Mouse (Mus musculus): ENCODE measurements around the gene Epo.
A peak's percentile ranks its signal among the peaks of the same experiment; 100 is the strongest.

Gene Epo

DNA sequence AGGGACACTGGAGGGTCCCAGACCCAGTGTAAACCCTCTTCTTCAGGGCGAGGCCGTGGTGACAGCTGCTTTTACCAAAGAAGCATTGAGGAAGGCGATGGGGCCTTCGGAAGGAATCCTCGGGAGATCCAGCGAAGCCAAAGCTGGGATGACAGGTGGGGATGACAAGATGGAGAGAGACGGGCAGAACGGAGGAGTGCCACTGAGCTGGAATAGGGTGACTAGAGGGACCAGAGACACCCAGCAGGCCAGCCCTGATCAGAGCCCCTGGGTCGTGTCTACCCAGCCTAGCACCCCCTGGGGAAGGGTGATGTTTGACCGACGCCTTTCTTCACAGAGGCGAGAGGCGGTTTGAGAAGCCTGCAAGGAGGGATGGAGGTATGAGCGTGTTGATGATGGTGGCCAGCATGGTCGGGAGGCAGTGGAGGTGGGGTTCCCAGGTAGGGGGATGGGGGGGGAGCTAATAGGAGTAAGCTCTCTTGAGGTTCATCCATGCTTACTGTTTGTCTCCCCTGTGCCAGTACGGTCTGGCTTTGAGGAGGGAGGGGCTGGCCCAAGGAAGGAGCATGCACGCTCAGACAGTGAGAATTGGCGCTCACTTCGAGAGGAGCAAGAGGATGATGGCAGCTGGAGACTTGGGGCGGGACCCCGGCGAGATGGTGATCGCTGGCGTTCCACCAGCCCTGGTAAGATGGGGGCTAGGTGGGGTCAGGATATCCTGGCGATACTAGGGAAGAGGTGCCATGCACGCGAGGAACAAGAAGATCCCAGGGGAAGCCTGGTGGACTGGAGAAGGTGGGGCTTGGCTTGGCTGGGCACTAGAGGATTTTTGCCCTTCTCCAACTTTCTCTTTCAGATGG, 13.1 kb downstream of the Epo start:
- no peak for DNase-seq

DNA sequence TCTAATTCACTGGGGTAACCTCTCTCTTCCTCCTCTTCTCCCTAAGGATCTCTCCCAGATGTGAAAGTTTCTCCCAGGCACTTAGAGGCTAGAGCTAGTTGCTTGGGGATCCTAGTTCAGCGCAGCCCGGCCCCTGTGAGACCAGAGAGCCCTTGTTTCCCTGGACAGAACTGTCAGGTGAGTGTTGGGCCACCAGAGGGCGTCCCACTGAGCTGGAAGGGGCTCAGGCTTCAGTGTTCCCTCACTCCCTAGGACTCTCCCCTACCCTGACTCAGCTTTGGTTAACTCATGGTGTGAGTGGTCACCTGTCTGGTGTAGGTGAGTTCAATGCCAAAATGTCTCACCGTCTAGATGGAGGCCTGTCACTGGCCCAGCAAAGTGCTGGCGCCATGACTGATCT, 14.6 kb downstream of the Epo start, which contains the start of gene Gigyf1:
TSS of gene Gigyf1 (plus strand) at position 113 of the 400 bp plus-strand sequence.
- no peak for DNase-seq

DNA sequence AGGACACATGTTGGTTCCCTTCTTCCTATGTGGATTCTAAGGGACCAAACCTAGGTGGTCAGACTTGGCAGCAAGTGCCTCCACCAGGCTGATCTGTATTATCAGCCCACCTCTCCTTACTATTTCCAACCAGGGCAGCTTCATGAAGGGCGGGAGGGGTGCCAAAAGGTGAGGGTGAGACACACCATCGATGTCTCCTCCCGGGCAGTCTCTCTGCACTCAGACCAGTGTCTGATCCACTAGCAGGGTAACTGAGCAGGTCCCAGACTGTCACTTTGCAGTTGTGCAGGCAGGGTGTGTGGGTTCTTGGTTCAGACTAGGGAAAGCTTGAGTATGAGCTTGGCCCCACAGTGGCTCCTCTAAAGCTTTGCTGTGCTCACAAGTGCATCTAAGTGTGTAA, 18.2 kb downstream of the Epo start:
- peak; percentile 42 for DNase-seq

DNA sequence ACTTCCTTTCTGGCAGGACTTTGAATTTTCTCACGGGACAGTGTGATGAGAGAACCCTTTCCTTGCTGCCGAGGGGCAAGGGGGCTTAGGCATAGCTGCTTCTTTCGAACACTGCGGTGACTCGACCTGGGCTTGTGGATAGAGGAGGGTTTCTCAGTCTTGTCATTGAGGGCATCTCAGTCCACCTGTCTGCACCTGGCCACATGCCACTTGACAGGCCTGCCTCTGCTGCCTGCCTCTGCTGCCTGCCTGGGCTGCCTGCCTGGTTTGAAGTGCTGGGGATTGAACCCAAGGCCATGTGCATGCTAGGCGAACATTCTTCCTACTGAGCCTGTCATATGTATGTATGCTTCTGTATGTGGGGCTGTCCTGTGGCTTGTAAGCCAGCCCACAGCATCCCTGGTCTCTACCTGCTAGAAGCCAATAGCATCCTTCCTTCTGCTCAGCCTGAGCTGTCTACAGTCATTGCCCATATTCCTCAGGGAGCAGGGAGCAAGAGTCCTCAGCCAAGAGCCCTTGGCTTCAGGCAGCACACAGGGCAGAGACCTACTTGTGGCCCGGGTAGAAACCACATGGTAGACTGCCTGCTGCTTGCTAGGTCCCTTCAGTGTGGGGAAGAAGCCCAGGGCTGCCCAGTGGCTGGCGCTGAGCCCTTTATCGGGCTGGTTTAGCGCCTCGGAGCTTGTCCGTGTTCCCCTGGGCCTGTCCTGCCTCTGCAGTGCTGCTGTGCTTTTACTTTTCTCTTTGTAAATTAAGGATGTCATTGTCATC, 18.9 kb downstream of the Epo start:
- DNase-seq: peak; percentile 64

DNA sequence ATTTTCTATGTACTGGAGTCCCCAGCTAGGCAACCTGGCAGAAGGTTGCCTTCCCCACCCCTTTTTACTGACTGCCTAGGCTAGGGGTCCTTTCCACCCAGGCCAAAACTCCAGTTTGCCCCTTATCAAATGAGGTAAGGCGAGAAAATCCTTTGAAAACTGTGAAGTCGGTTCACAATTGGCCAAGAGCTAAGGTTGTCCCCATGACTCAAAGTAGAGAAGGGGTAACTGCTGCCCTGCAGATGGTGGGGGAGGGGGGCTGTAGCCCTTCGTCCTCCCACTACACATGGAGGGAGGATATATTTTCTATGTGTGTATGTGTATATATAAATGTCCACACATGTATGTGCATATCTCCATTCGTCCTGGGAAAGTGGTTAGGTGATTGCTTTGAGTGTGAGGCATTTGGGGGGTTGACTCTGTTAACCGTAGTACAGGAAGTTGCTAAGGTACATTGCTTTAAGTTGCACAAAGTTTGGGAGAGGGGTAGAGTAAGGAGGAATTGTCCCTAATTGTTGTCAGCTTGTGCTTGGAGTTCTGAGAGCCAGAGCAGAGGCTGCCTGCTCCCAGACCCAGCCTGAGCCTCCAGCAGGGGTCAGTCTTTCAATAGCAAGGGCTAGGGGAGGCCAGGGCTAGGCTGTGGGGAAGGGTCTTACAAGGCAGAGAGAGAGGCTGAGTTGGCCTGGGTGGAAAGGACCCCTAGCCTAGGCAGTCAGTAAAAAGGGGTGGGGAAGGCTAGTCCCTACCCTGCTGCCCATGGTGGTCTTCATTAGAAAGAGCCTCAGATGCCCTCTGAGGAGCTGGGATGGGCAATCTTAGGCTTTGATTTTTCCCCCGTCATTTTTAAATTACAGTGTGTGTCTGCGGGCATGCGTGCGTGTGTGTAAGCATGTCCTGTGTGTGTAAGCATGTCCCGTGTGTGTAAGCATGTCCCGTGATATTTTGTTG, 19.9 kb downstream of the Epo start:
- DNase-seq: peak; percentile 37

DNA sequence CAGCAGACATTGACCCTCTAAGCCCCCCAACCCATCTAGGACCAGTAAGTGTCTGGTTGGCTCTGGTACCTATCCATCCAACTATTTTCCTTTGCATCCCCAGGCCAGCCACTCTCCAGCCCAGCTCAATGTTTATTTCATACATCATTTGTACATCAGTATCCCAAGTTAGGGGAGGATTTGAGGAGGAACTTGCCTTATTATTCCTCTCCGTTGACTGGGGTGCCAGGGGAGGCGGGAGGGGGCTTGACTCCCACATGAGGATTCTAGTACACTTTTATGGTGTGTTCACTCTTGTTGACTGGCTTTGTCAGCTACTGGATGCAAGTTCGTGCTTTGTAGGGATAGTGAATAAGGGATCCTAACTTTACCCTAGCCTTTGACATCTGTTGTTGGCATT, 21.3 kb downstream of the Epo start:
- peak; percentile 31 for DNase-seq

DNA sequence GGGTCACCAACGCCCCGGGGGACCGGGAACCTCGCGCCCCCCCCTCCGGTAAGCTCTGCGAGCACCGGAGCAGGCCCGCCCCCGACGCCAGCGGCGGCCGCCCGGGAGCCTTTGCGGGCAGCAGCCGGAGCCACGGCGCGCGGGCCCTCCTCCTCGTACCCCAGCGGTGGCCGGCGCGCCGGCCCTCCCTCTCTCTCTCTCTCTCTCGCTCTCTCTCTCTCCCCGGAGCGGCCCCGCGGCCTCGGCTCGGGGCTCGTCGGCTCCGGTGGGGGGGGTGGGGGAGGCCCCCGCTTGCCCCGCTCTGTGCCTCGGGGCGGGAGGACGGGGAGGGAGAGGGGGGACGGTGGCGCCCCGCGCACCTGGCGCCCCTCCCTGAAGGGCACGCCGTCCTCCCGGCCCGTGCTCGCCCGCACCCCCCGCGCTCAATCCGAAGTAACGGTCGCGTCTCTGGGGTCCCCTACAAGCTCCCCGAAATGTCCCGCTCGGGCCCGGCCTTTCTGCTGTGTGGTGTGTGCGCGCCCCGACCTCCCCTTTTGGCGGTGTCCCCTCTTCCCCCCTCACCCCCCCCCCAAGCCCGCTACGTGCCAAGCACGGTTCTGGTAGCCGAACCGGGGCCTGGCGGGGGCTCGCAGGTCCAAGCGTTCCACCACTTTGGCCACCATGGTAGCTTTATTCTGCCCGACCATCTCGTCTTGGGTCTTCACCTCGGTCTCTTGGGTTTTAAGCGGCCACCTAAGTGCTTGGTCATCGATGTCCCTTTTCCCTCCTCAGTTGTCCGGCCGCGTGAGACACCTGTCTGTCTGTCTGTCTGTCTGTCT, 22.3 kb downstream of the Epo start:
- peak; percentile 65 for DNase-seq

DNA sequence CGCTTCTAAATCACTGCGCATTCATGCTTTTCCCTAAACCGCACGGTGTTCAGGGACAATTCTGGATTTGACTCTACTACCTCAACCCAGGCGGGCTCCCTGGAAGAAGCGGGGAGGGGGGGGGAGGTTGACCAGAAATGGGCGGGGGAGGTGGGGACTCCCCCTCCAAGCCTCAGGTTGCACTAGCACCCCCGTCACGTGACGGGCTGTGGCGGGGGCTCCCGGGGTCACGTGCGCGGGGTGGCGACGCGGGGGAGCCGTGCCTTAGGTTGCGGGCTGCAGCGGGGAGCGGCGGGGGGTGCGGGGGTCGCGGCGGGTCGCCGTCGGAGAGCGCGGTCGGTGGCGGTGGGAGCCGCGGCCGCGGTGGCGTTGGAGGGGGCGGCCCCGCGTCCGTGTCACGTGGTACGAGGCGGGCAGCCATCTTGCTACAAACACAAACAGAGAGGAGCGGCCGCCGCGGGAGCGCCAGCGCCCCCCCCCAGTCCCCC, 23.0 kb downstream of the Epo start:
- DNase-seq: peak; percentile 83

DNA sequence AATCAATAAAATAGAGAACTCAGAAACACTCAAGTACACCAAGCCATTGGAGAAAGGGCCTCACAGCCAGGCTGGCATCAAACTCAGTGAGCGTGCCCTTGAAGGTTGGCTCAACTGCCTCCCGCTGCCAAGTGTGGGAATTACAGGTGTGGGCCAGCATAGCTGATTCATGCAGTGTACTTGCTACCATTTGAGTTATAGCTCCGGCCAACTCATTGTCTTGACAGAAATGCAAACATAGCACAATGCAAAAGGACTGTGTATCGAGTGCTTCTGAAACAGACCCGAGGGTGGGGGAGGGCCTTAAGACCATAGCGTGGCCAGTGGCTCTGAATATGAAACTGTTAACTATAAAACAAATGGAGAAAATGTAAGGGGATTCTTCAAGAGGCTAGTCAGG, 29.0 kb downstream of the Epo start:
- peak; percentile 56 for DNase-seq

DNA sequence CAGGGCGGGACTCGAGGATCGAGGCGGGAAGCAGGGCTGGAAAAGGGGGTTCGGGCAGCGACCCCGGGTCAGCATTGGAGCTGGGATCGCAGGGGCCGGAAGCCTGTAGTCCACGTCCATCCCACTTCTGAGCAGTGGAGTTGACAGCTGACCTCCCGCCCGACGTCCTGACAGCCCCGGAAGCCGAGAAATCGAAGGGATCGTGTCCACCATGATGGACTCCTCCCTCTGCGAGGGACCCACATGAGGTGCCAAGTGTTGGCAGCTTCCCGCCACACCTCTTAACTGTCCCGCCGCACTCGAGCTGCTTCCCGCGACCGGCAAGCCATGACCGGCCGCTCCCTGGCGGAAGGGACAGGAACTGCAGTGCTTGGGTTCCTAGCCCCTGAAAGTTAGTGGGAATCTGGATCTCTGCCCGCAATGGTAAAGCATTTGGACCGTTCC, 30.4 kb downstream of the Epo start:
- DNase-seq: no peak

DNA sequence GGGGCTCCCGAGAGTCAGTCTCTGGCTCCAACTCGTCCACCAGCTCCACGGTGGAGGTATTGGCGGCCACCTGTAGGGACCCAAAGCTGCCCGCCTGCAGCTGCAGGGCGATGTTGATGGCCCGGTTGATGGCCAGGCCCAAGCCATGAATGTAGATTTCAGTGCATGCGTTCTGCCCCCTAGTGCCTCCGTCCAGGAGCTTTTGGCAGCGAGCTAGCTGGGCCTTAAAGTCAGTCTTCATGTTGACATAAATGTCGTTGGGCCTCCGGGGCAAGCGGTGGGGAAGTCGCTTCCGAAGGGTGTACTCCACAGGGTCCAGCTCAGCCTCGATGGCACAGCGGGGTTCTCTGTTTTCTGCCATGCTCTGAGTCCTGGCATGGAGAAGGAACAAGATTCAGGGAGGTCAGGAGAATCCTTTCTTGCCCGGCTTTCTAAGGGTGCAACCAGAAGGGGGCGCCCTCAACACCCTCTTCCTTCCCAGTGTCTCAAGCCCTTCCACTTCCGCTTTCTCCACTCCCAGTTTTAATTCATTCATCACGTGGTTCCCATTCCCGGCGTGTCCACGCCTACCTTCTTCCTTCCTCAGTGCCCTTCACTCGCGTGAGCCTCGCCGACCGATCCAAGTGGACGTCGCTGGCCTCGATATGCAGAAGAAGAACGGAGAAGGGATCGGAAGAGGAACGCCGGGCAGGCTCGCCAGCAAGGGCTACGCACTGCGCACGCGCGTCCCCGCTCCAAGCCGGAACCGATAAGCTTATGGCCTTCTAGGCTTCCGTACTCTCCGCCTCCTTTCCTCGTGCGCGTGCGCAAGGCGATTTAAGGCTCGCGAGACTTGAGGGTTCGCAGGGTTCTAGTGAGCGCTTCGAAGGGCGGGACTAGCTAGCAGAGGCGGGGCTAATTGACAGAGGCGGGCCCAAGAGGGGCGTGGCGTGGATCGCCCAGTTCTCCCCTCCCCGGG, 31.1 kb downstream of the Epo start, which contains the start of gene Pop7:
TSS of gene Pop7 (minus strand) at position 810 of the 958 bp plus-strand sequence.
- peak; percentile 100 for DNase-seq

DNA sequence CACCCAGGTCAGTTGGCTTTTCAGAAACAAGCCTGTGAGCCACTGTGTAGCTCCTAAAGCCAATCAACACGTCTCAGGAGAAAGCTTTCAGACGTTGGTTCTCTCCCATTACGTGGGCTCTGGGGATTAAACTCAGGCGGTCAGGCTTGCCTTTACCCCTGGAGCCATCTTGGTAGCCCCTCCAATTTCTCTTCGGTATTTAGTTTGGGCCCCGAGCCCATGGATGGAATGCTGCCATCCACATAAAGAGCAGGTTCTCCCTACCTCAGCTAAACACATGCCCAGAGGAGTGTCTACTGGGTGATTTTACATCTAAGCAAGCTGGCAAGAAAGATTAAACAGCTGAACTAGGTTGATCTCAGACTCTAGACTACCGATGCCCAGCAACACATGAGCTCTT, 32.9 kb downstream of the Epo start:
- DNase-seq: peak; percentile 51

DNA sequence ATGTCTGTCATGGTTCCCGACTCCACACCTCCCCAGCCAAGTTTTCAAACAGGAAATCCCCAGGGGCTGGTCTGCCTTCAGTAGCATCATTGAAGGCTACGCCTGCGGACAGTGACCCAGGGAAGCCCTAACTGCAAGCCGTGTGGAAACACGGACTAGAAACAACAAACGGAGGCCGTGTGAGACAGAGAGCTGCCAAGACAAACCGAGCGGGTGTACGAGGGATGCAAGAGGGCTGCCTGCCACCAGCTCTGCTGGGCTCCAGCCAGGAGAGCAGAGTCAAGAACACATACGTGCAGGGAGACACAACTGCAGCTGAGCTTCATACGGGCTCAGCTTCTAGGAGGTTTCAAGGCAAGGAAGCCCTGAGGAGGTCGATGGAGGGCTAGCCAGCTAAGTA, 39.2 kb downstream of the Epo start:
- DNase-seq: no peak

DNA sequence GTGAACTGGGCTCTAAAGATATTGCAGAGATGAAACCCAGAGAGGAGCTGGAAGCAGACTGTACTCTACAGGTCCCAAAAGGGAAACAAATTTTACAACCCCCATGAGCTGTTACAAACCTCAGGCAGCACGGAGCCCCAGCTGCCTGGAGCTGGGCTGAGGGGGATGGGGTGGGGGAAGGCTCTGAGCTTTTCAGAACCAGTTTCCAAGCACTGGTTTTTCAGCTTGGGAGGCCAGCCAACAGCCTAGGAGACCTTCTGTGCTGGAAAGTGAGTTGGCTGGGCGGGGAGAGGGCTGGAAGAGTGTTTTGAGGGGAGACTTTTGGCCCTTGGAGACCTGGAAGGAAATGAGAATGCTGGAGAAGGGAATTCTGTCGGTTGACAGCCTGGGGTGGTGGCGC, 41.5 kb downstream of the Epo start:
- DNase-seq: no peak

DNA sequence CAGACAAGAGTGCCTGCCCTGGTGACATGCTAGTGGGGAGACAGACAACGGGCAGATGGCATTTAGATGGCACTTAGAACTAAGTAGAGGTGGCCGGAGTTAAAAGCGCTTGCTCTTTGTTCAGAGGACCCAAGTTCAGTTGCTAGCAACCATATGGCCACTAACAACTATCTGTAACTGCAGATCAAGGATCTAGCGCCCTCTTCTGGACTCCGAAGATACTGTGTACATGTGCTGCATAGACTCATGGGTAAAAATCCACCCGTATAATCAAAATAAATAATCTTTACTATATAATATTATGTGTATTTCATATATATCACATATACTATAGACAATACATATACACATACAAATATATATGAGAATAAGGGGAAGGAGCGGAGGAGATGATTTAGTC, 45.4 kb downstream of the Epo start:
- no peak for DNase-seq

DNA sequence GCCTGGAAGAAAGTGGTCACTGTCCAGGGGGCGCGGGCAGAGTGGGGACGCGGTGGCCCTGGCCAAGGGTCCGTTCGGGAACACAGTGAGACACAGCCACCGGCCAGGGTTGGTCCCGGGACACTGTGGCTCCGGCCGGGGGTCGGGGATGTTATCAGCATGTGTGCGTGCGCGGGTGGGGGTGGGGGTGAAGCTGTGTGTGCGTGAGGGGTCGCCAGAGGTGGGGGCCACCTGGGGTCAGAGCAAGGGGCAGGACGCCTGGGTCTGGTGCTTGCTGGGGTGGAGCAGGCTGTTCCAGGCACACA, 47.2 kb downstream of the Epo start:
- DNase-seq: no peak

DNA sequence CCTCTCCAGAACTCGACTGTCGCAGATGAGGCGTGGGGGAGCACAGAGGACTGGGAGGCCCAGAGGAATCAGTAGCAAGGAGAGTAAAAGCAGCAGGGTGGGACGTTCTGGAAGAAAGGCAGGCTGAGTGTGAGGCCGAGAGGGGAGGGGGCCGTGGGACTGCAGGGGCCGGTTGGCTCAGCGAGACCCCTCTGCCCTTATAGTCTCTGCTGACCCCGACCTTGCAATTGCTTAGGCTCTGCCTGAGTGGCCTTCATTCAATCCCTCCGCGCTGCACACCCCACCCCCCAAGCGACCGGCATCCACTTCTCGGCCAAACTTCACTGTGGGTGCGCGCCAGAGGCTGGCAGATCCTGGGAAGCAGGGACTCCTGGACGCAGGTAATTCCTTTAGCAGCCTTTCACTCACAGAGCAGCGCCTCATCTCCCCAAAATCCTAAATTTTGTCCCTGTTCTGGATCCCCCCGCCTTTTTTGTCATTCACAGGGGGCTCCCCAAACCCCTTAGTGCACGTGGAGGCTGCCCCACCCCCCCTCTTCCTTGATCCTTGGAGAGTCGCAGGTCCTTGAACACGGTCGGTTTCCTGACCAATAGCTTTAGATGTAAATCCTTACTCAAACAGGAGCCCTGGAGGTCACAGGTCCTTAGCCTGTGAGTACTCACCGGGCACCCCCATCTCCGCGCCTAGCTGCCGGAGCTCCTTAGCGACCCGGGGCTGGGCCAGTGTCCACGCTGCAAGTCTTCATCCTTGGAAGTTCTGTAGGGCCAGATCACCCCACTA, 47.8 kb downstream of the Epo start:
- DNase-seq: no peak

DNA sequence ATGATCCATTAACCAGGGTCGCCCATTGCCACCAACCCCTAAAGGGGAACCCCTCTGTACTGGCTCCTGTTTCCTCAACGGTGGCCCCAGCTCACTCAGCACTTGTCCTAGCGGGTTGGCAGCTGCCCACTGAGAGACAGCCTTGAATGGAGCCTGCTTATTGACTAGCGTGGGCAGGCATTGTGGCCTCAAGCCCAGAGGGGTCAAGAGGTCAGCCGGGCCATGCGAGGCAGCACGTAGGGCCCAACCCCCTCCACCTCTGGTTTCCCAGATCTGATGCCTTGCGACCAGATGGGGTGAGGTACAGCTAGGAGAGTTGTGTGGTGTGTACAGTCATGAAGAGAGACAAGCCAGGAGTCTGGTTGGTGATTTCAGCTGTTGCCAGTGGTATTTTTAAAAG, 51.1 kb downstream of the Epo start:
- DNase-seq: peak; percentile 27

DNA sequence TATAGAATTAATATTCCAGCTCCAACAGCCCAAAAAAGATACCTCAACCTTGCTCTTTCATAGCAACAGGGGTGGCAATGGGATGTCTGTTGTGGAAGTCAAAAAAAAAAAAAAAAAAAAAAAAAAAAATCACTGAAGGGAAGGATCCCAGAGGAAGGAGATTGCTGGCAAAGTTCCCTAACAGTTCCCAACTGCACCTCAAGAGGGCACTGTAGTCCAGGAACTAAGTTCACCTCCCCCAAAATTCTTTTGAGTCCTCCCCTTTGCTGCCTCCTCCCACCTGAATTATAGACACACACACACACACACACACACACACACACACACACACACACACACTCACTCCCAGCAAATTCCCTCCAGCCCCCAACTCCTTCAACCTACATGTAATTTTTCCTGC, 51.9 kb downstream of the Epo start:
- peak; percentile 71 for DNase-seq

DNA sequence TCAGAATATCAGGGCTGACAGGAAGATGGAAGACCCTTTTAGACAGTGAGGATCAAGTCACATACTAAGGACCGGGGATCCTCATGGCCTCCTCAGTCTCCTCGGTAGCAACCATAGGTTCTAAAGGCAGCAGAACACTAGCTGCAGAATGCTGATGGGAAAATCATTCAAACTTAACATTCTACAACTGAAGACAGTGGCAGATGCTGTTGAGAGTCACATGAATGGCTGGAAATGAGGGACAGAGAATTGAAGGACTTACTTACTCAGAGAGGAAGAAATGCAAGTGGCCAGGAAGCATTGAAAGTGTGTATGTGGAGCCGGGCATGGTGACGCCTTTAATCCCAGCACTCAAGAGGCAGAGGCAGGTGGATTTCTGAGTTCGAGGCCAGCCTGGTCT, 56.1 kb downstream of the Epo start, which contains the start of gene Zan:
TSS of gene Zan (minus strand) at position 101 of the 400 bp plus-strand sequence.
- DNase-seq: no peak

Measured in cerebellum, adult 11-12 months (tissue).